Mouse (Mus musculus): Measurements from ENCODE around the gene Tecrl.

Gene Tecrl

DNA sequence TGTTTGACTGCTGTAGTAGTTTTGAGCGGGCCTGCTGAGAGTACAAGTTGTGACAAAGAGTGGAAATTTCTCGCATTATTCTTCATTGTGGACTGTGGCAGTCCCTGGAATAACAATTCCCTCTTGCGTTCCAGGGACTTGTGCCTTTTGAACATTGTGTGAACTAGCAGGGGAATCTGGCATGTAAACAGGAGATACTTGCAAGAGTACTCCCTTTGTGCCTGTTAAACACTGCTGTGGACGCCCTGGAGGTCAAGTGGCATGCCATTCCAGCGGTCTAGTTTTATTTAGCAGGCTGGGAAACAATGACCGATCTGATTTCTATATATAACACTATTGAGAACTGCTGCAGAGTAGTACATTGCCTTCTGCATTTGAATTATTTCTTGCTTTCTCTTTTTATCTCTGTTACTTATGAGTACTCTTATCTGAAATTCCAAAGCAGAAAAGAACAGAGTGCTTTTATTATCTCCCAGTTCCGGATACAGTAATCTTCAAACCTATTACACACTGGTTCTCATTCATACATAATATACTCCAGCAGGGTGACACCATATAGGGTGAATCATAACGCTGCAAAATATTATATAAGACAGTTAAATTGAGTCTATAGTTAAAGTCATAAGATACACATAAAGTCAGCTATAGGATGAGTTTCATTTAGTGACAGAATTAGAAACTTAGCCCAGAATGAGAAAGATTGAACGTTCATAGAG lies at the start of gene Tecrl:
Tecrl (minus strand) TSS at position 350 of the 716 bp plus-strand sequence.
- DNase-seq (ENCODE audit: low read depth, low spot score), result no peak

DNA sequence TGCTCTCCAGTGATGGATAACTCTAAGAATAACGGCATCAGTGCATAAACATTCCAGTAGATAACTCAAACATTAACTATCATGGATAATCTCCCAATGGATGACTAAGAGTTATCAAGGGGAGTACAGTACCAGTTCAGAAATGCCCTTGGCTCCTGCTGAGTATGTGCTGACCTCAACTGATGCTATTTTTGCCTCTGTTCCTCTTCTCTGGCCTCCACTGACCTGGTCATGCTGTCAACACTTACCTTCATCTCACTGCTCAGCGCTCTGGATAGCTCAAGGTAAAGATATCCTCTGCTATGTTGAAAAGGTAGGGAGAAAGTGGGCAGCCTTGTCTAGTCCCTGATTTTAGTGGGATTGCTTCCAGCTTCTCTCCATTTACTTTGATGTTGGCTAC lies 30.0 kb upstream of the Tecrl start:
- no peak for DNase-seq (ENCODE audit: low read depth, low spot score)

DNA sequence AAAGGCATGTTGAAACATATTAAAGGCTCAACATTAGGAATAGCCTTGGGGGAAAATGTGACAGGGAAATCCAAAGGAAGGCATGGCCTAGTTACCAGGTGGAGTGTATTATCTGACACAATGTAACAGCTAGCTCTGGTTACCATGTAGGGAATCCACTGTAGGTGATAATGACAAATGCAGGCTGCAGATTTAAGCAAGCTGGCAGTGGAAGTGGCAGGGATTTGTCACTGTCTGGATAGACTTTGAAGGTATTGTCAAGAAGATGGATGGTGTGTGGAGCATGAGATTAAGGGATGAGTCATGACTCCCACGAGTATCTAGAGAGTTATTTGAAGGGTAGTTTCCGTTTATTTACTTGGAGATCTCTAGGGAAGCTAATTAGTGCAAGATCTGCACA lies 3.4 kb downstream of the Tecrl start:
- no peak for DNase-seq (ENCODE audit: low read depth, low spot score)

DNA sequence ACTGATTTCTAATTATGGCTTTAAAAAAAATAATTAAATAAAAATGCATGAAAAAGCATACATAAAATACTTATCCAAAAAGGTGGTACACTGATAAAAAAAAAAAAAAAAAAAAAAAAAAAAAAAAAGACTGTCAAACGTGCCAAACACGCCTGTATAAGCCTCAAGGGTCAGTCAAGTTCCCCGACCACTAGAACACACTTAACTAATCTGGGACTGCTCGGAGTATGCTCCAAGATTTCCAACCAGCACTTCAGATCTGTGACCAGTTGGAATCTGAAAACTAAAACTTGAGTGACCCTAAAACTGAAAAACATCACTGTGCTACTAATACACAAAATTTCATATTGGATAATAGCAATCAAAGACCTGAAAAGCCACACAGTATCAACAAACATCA lies 15.9 kb downstream of the Tecrl start:
- no peak for DNase-seq (ENCODE audit: low read depth, low spot score)

DNA sequence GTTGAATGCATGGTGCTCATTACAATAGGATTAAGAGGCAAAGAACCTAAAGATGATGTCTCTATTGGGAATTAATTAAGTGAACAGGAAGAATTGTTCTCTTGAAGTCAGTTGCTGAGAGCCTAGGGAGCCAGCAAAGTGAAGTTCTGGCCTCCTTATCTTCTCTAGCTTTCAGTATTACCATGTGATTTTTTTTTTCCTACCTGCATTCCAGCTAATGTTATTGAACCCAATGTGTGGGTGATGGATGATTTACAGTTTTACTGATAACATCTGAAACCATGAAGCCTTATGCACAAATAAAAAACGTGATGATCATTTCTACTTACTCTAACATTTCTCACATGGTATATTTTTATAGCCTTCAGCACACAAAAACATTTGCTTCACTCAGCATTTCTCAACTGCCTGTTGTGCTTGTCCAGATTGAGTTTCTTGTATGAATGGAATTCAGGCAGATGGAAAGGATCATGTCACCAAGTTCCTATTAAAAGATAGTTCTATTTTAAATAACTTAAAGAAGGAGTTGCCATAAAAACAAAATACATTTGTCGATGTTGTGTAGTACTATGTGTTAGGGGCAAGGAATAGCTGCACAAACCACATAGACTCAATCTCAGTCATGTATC lies 87.7 kb downstream of the Tecrl start:
- DNase-seq (ENCODE audit: low read depth, low spot score), result no peak

GRCm38 (mm10) chr5:83260059-83260458 lies 94.9 kb downstream of the Tecrl start:
- no peak for DNase-seq (ENCODE audit: low read depth, low spot score)

GRCm38 (mm10) chr5:83254141-83254540 lies 100.9 kb downstream of the Tecrl start:
- DNase-seq (ENCODE audit: low read depth, low spot score), result no peak

DNA sequence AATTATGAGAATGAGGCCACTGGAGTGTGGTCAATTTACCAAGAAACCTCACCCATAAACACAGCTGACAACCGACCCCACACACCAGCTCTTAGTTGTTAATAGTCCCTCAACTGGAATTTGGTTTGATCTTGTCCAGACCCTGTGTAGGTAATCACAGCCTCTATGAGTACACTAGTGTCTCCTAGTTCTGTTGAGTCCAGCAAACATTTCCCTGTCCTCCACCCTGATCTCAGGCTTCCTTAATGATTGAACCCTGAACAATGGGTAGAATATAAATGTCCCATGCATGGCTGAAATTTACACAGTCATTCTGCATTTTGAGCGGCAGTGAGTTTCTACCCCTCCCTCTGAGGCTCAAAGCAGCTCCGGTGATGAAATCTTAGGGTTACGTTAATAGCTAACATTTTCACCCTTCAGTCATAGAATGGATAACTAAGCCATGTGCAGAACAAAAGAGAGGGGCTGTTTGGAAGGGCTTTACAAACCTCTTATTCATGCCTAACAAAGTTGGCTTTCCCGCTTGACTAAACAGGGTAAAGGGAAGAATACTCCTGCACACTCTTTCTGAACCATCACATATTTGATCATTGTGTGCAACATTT lies 116.0 kb downstream of the Tecrl start:
- no peak for DNase-seq (ENCODE audit: low read depth, low spot score)
